Mouse (Mus musculus) MEL (cell line): ENCODE measurements at regions not wholly inside any gene's neighbourhood (a gene's known extent, or its start where the extent isn't known, plus 50 kb on each side); places are given as distances from the start of the nearest gene placed in this dataset.

Experiments used
- CTCF ChIP-seq, 3 experiments: IDR thresholded peaks in 2 of 3; conservative IDR thresholded peaks in 1 of 3; 2 replicates each; pipeline ENCODE4 v1.5.1; 2011 to 2012; ENCODE audit warnings: low read length in 3 of 3, low read depth in 2 of 3, mild to moderate bottlenecking in 2 of 3, improper control_type of control experiment in 1 of 3, inconsistent platforms in 1 of 3, mixed read lengths in 1 of 3, moderate library complexity in 1 of 3; ENCODE audit not compliant: control insufficient read depth in 1 of 3, insufficient read depth in 1 of 3, poor library complexity in 1 of 3, severe bottlenecking in 1 of 3
- E2F4 ChIP-seq: IDR thresholded peaks from 2 replicates; pipeline ENCODE4 v1.6.1; 2011; ENCODE audit warnings: low read depth, low read length, improper control_type of control experiment, borderline replicate concordance
- EP300 ChIP-seq, 2 experiments: IDR thresholded peaks; 2 replicates each; pipeline ENCODE4 v1.6.1; 2011; ENCODE audit warnings: improper control_type of control experiment in 2 of 2, low read length in 2 of 2, low read depth in 1 of 2, mild to moderate bottlenecking in 1 of 2
- ETS1 ChIP-seq: IDR thresholded peaks from 2 replicates; pipeline ENCODE4 v1.6.1; 2012; ENCODE audit warnings: low read depth, mild to moderate bottlenecking, inconsistent platforms, low read length, improper control_type of control experiment, moderate library complexity
- GATA1 ChIP-seq: IDR thresholded peaks from 2 replicates; pipeline ENCODE4 v1.6.1; 2011; ENCODE audit warnings: low read depth, low read length, improper control_type of control experiment
- MAFK ChIP-seq: IDR thresholded peaks from 2 replicates; pipeline ENCODE4 v1.6.1; 2011; ENCODE audit warnings: low read depth, mild to moderate bottlenecking, low read length, improper control_type of control experiment, borderline replicate concordance
- MAX ChIP-seq: IDR thresholded peaks from 2 replicates; pipeline ENCODE4 v1.6.1; 2011; ENCODE audit warnings: low read length, improper control_type of control experiment
- MAZ ChIP-seq: IDR thresholded peaks from 2 replicates; pipeline ENCODE4 v1.6.1; 2012; ENCODE audit warnings: low read depth, mild to moderate bottlenecking, inconsistent platforms, low read length, improper control_type of control experiment
- MYC ChIP-seq: IDR thresholded peaks from 2 replicates; pipeline ENCODE4 v1.6.1; 2011; ENCODE audit warnings: low read depth, mild to moderate bottlenecking, low read length, improper control_type of control experiment, moderate library complexity
- NRF1 ChIP-seq: IDR thresholded peaks from 2 replicates; pipeline ENCODE4 v1.6.1; 2014; ENCODE audit warnings: low read depth, mild to moderate bottlenecking, inconsistent platforms, low read length, improper control_type of control experiment, moderate library complexity; ENCODE audit not compliant: poor library complexity, insufficient read depth, severe bottlenecking
- POLR2A ChIP-seq, 2 experiments: IDR thresholded peaks; 2 replicates each; pipeline ENCODE4 v1.6.1; 2011 to 2012; ENCODE audit warnings: low read length in 2 of 2, mild to moderate bottlenecking in 2 of 2, control low read depth in 1 of 2, improper control_type of control experiment in 1 of 2, low read depth in 1 of 2, moderate library complexity in 1 of 2; ENCODE audit not compliant: control insufficient read depth in 1 of 2, insufficient read depth in 1 of 2, poor library complexity in 1 of 2
- POLR2AphosphoS5 ChIP-seq: IDR thresholded peaks from 2 replicates; pipeline ENCODE4 v1.6.1; 2012; ENCODE audit warnings: low read depth, borderline replicate concordance, mild to moderate bottlenecking, inconsistent platforms, low read length, moderate library complexity, mixed read lengths
- USF1 ChIP-seq: IDR thresholded peaks from 2 replicates; pipeline ENCODE4 v1.6.1; 2014; ENCODE audit warnings: low read depth, mild to moderate bottlenecking, inconsistent platforms, low read length, improper control_type of control experiment, moderate library complexity

DNA sequence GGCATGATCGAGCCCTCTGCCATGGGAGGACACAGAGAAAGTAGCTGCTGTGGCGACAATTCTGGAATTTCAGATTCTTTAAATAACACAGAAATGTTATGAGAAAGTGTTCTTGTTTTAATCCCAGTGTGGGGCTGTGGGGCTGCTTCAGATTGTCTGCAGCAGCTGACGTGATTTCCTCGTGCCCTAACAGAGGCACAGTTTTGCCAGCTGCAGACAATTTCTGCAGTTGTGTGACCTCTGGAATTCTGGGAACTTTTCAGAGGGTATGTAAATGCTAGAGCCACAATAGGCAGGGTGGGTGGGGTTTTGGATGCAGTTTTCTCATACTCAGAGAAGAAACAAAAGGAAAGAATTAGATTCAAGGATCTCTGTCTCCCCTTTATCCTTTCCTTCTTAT, 57.4 kb upstream of the Hes1 start:
- TF ChIP-seq E2F4 (no peak), CTCF (IDR thresholded peaks at IDR 0.05 in 2 of 3, conservative IDR thresholded peaks at IDR 0.05 in 1 of 3; ENCODE audit: control insufficient read depth in 1 of 3, insufficient read depth in 1 of 3, low read depth in 2 of 3, low read length in 3 of 3, poor library complexity in 1 of 3, severe bottlenecking in 1 of 3) (no peak), MAFK (no peak), POLR2A (IDR thresholded peaks at IDR 0.05; ENCODE audit: control insufficient read depth in 1 of 2, insufficient read depth in 1 of 2, low read depth in 1 of 2, low read length in 2 of 2, poor library complexity in 1 of 2) (no peak), POLR2AphosphoS5 (no peak), NRF1 (no peak), ETS1 (no peak), USF1 (no peak), MAZ (no peak), GATA1 (no peak), EP300 (IDR thresholded peaks at IDR 0.05; ENCODE audit: low read depth in 1 of 2, low read length in 2 of 2) (no peak), MAX (no peak), MYC (no peak)
